In genomic region chr7:82204975-82205374, GRCm38 (mm10) we compare ENCODE assay signal across 22 mouse cellular contexts. TPM values are rescaled to one million over a fixed set of nuclear protein-coding genes. Genes with fewer than 3 reads are reported as not detected.
A peak's percentile ranks its signal among the peaks of the same experiment; 100 is the strongest.
DNase-seq lines count a peak whose midpoint lies in the region; ATAC-seq and TF ChIP-seq lines count a peak whose summit lies in the region.
"Had no signal": no experiment of that assay in that cellular context is flagged by ENCODE, and none has a peak within 500 bp of the region (broad histone marks: within the 10 kb centered on the region; RNA-seq: fewer than 3 reads in every experiment).

No protein-coding gene starts in this region.

- no peak for DNase-seq in heart, postnatal 0 days (ENCODE audit: low spot score)
- no peak for DNase-seq in heart, postnatal 14 days
- DNase-seq in lung, postnatal 25 days (ENCODE audit: low spot score), result no peak
- no peak for DNase-seq in left cerebral cortex, postnatal 25 days (ENCODE audit: low spot score in 2 of 2)
- no peak for DNase-seq in cerebellum, postnatal 36 days
- DNase-seq: cerebellum, adult 9-11 months; kidney, adult 8-10 months; left cerebral cortex, postnatal 4 days; liver, embryonic 13.5 days; retina, postnatal 1 day; right cerebral cortex, postnatal 4 days had no signal

- WGBS in heart, postnatal 0 days, result 78% methylated on average over 3 of the region's 3 CpGs
- WGBS in lung, embryonic 15.5 days, result 44% methylated on average over 3 of the region's 3 CpGs
- WGBS in limb, embryonic 12.5 days, result 80% methylated on average over 3 of the region's 3 CpGs

- TF ChIP-seq CTCF in heart, postnatal 0 days (IDR thresholded peaks at IDR 0.05; ENCODE audit: low read depth), result no peak

- no peaks in the 10 kb centered on the region for H3K4me1 ChIP-seq in heart, postnatal 0 days (ENCODE audit: control insufficient read depth, insufficient read depth)
- H3K4me1 ChIP-seq in lung, embryonic 15.5 days, result peaks cover 14% of the 10 kb centered on the region
- peaks cover 13% of the 10 kb centered on the region for H3K4me1 ChIP-seq in limb, embryonic 12.5 days (replicated peaks)
- H3K4me1 ChIP-seq: liver, embryonic 13.5 days; midbrain, embryonic 12.5 days had no signal

- no peak for TF ChIP-seq EP300 in heart, postnatal 0 days (IDR thresholded peaks at IDR 0.05; ENCODE audit: low read depth)

- H3K27me3 ChIP-seq in heart, postnatal 0 days (ENCODE audit: control insufficient read depth, insufficient read depth, low read length), result no peaks in the 10 kb centered on the region
- no peaks in the 10 kb centered on the region for H3K27me3 ChIP-seq in lung, embryonic 15.5 days
- H3K27me3 ChIP-seq in limb, embryonic 12.5 days, result no peaks in the 10 kb centered on the region
- H3K27me3 ChIP-seq: hindbrain, embryonic 13.5 days; liver, embryonic 13.5 days; midbrain, embryonic 12.5 days; Patski had no signal

- ATAC-seq in heart, postnatal 0 days (ENCODE audit: insufficient read depth, low read depth), result no peak
- no peak for ATAC-seq in lung, embryonic 15.5 days (ENCODE audit: borderline replicate concordance, extremely low read depth, low FRiP score, low TSS enrichment)
- peak; percentile 15 for ATAC-seq in activated CD4-positive, CD25-positive, alpha-beta regulatory T cell, adult 4 months
- ATAC-seq in limb, embryonic 12.5 days (ENCODE audit: insufficient number of reproducible peaks, insufficient read depth, low FRiP score, low TSS enrichment, low read depth), result no peak
- ATAC-seq: forebrain, embryonic 14.5 days; Patski had no signal

- H3K4me3 ChIP-seq in heart, postnatal 0 days (ENCODE audit: low read depth, low read length), result no peak overlapping the region
- H3K4me3 ChIP-seq in lung, embryonic 15.5 days, result no peak overlapping the region
- no peak overlapping the region for H3K4me3 ChIP-seq in limb, embryonic 12.5 days (replicated peaks)
- H3K4me3 ChIP-seq: erythroblast, embryonic 14.5 days; hindbrain, embryonic 13.5 days; layer of hippocampus, adult 2 months; liver, embryonic 13.5 days; midbrain, embryonic 12.5 days had no signal

- H3K36me3 ChIP-seq in heart, postnatal 0 days (replicated peaks; ENCODE audit: control insufficient read depth, insufficient read depth, low read length), result no peaks in the 10 kb centered on the region
- no peaks in the 10 kb centered on the region for H3K36me3 ChIP-seq in lung, embryonic 15.5 days
- H3K36me3 ChIP-seq in limb, embryonic 12.5 days, result no peaks in the 10 kb centered on the region
- H3K36me3 ChIP-seq: hindbrain, embryonic 13.5 days; liver, embryonic 13.5 days; midbrain, embryonic 12.5 days had no signal

- H3K9ac ChIP-seq in heart, postnatal 0 days (replicated peaks; ENCODE audit: low read depth, low read length), result no peak overlapping the region
- no peak overlapping the region for H3K9ac ChIP-seq in lung, embryonic 15.5 days
- H3K9ac ChIP-seq in limb, embryonic 12.5 days (replicated peaks), result no peak overlapping the region
- H3K9ac ChIP-seq: hindbrain, embryonic 13.5 days; liver, embryonic 13.5 days; midbrain, embryonic 12.5 days had no signal

- no peaks in the 10 kb centered on the region for H3K9me3 ChIP-seq in heart, postnatal 0 days (replicated peaks; ENCODE audit: control insufficient read depth, low read length)
- no peaks in the 10 kb centered on the region for H3K9me3 ChIP-seq in lung, embryonic 15.5 days
- no peaks in the 10 kb centered on the region for H3K9me3 ChIP-seq in limb, embryonic 12.5 days
- H3K9me3 ChIP-seq: hindbrain, embryonic 13.5 days; liver, embryonic 13.5 days; midbrain, embryonic 12.5 days had no signal

- peak overlapping the region; percentile 53 for H3K27ac ChIP-seq in heart, postnatal 0 days (ENCODE audit: low read depth)
- H3K27ac ChIP-seq in lung, embryonic 15.5 days, result no peak overlapping the region
- H3K27ac ChIP-seq in limb, embryonic 12.5 days, result peak overlapping the region; percentile 80; the same call in 1 of the 2 replicates
- H3K27ac ChIP-seq: hindbrain, embryonic 13.5 days; liver, embryonic 13.5 days; macrophage; midbrain, embryonic 12.5 days had no signal

- intact Hi-C loops in heart, postnatal 14 days (cut with DNase I), result no loop called here
- intact Hi-C loops in left cerebral cortex, postnatal 25 days (cut with DNase I), result no loop called here

- H3K4me2 ChIP-seq in heart, postnatal 0 days (ENCODE audit: low read depth, low read length), result peak overlapping the region; percentile 33; the same call in 1 of the 2 replicates
- H3K4me2 ChIP-seq in lung, embryonic 15.5 days, result peak overlapping the region; percentile 33; the same call in 1 of the 2 replicates
- H3K4me2 ChIP-seq in limb, embryonic 12.5 days, result no peak overlapping the region
- H3K4me2 ChIP-seq: hindbrain, embryonic 13.5 days; liver, embryonic 13.5 days; midbrain, embryonic 12.5 days had no signal

RNA-seq across cellular contexts. Expression of gene Sh3gl3, which starts 31.3 kb away (rescaled TPM):
- total RNA-seq in heart, postnatal 0 days (2014; rRNA removed; ENCODE audit: low replicate concordance), result 1.1 and 2.2 TPM in 2 replicates
- polyA plus RNA-seq in heart, postnatal 0 days (2015; fragmentation: Nextera tagmentation; extraction: Ambion mirVana), result 3.3 and 3.4 TPM in 2 replicates
- under 1 TPM; 0.55 to 0.93 TPM for total RNA-seq in heart, postnatal 14 days (2021)
- polyA plus RNA-seq in lung, embryonic 15.5 days (2015; fragmentation: Nextera tagmentation; extraction: Ambion mirVana), result 2.2 and 2.9 TPM in 2 replicates
- 1 to 10 TPM; 1.4 to 3.1 TPM for polyA plus RNA-seq in activated CD4-positive, CD25-positive, alpha-beta regulatory T cell, adult 4 months (2017; shearing (Covaris generic))
- polyA plus RNA-seq in limb, embryonic 12.5 days (2016; fragmentation: Nextera tagmentation; extraction: Ambion mirVana), result 25.7 and 26.1 TPM in 2 replicates
- 10 to 100 TPM; 50.8 to 58.9 TPM for total RNA-seq in left cerebral cortex, postnatal 25 days (2021)
- total RNA-seq: neutrophil, adult 5-6 weeks had no signal
- polyA plus RNA-seq: erythroblast, embryonic 14.5 days; macrophage had no signal
